Mouse (Mus musculus) duodenum, adult 2 months (tissue): ENCODE data around the gene Poglut1. TPM values are rescaled to one million over a fixed set of nuclear protein-coding genes. Genes with fewer than 3 reads are reported as not detected.

Experiments used
- polyA plus RNA-seq: library from polyadenylated mRNA; depleted of rRNA; stranded (reverse); fragments of >200 nt; gene quantifications from 2 replicates; pipeline ENCODE4 v1.2.3, GENCODE M21; 2012; ENCODE audit warnings: low replicate concordance; rRNA removed

Poglut1 gene
- 3.4 and 4.8 TPM in 2 replicates for polyA plus RNA-seq

DNA sequence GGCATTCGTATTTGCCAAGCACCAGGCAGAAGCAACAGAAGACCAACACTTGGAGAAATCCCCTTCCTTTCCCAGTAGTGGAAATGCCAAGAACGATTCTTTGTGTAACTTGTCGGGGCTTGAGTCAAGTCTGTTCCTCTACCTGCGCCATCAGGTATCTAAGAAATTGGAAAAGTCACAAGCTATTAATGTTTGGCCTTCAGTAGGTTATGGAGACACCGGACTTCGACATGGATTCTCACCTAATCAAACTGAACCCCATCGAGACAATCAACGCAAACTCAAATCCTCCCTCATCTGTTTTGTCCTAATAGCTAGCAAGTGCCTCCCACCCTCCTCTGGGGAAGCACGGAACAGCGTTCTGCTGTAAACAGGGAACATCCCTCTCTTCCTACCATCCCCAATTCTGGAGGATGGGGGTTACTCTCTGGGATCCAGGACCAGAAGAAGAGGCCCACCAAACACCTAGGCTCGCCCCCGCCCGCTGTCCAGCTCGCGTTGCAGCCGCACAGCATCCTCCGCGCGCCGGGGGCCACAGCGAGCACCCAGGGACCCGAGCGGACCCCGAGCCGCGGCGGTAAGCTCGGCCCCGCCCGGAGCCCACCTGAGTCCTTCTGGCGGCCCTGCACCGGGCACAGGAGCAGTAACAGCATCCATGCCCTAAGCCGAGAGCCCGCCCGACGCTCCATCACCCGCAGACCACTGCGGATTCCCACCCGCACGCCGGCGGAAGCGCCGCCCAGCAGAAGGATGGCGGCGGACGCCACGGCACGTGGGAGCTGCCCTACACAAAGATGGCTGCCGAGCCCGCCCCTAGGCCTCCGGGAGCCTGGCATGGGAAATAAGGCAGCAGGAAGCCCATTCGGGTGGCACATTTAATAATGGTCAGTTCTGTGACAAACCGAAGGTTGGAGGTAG lies at the start of gene Poglut1:
TSS of gene Poglut1 (minus strand) at position 780 of the 918 bp plus-strand sequence.

DNA sequence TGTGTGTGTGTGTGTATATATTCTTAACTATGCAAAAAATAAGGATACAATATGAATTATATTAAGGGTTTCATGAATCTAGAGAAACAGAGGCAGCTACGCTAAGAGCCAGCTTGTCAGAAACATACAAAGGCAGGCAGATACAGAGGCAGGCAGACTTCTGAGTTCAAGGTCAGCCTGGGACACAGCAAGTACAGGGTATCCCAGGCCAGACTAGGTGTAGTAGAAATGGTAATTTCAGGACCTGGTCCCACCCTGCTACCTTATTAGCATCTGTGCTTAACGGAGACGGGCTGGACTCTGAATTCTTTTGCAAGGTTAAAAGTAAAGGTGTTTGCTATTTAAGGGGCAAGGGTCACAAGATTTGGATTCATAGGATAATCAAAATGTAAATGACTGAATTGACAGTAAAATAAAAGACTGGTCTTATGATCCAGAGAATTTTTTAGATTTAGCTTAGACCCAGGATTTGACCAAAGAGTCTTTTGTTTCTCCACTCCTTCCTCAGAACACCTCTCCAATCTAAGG lies 8.2 kb upstream of the Poglut1 start, which contains the start of gene Tmem39a:
TSS of gene Tmem39a (plus strand) at position 478 of the 528 bp plus-strand sequence.

DNA sequence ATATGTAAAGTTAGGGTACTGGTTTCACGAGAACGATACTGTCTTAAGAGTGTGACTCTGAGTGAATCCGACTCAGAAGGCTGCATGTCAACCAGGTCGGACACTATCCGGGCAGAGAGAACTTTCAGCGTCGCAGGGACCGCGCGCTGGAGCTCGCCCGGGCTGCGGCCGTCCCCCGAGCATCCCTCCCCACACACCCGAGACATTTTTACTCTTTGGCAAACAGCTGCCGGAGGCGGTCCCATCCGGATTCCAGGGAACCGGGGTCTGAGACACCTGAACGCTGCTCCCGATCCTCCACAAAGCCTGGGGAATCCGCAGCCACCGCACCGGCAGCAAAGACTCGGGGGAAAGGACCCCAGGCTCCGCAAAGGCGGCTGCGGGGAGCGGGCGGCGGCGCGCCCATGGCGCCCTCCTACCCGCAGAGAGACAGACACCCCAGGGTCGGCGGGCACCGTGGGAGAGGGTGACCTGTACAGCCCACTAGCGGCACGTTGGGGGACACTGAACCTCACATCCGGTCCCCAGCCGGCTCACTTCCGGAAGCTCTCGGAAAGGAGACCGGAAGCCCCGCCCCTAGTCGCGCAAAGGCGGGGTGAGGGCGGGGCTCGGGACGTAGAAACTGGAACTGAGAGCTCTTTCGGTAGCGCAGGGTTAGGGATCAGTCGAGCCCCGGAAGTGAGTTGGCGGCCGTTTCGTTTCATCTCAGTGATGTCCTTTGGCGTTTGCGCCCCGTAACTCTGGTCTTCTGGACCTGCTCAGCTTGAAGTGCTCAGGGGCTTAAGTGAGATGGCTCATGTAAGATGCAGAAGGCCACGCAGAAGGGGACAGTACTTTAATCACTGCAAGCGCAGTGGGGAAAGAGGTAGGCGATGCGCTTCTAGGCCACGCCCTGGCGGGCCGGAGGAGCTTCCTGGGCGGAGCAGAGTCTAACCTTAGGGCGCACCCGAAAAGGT lies 27.7 kb downstream of the Poglut1 start, which contains the start of gene Timmdc1:
TSS of gene Timmdc1 (minus strand) at position 535 of the 956 bp plus-strand sequence.

Other genes with a start within 250 kb of the Poglut1 start
- 0.05 TPM in 1 of 2 replicates, not detected in the other for gene Maats1, start 208.1 kb downstream of the Poglut1 start, polyA plus RNA-seq
- gene Cox17, start 203.3 kb downstream of the Poglut1 start, polyA plus RNA-seq, result 34.9 and 40.5 TPM in 2 replicates
- gene Gm21987, start 203.2 kb downstream of the Poglut1 start, polyA plus RNA-seq, result 4.2 TPM in 1 of 2 replicates, not detected in the other
- 8.8 and 14.1 TPM in 2 replicates for gene Popdc2, start 188.0 kb downstream of the Poglut1 start, polyA plus RNA-seq
- 0.78 and 0.81 TPM in 2 replicates for gene Pla1a, start 117.1 kb downstream of the Poglut1 start, polyA plus RNA-seq
- 25.0 and 43.1 TPM in 2 replicates for gene Adprh, start 97.6 kb downstream of the Poglut1 start, polyA plus RNA-seq
- gene Cd80, start 94.7 kb downstream of the Poglut1 start, polyA plus RNA-seq, result 0.04 and 0.19 TPM in 2 replicates
- 25.8 and 39.0 TPM in 2 replicates for gene Timmdc1, start 27.6 kb downstream of the Poglut1 start, polyA plus RNA-seq
- 21.6 and 26.9 TPM in 2 replicates for gene Tmem39a, start 8.4 kb upstream of the Poglut1 start, polyA plus RNA-seq
- gene Arhgap31, start 163.0 kb upstream of the Poglut1 start, polyA plus RNA-seq, result 1.5 and 1.6 TPM in 2 replicates
- gene B4galt4, start 192.0 kb upstream of the Poglut1 start, polyA plus RNA-seq, result 8.3 and 10.1 TPM in 2 replicates